Mouse (Mus musculus) liver, embryonic 18 days (tissue): Measurements from ENCODE around the gene Sag. TPM values are rescaled to one million over a fixed set of nuclear protein-coding genes. Genes with fewer than 3 reads are reported as not detected.

Experiments
- polyA plus RNA-seq: library from polyadenylated mRNA; depleted of rRNA; stranded (reverse); fragments of >200 nt; gene quantifications from 2 replicates; pipeline ENCODE4 v1.2.3, GENCODE M21; 2012; rRNA removed

Gene Sag
- 0.17 and 0.32 TPM in 2 replicates for polyA plus RNA-seq

GRCm38 (mm10) chr1:87803576-87803975, at the start of gene Sag:
Gene Sag, plus strand, starts transcription at chr1:87803680.

DNA sequence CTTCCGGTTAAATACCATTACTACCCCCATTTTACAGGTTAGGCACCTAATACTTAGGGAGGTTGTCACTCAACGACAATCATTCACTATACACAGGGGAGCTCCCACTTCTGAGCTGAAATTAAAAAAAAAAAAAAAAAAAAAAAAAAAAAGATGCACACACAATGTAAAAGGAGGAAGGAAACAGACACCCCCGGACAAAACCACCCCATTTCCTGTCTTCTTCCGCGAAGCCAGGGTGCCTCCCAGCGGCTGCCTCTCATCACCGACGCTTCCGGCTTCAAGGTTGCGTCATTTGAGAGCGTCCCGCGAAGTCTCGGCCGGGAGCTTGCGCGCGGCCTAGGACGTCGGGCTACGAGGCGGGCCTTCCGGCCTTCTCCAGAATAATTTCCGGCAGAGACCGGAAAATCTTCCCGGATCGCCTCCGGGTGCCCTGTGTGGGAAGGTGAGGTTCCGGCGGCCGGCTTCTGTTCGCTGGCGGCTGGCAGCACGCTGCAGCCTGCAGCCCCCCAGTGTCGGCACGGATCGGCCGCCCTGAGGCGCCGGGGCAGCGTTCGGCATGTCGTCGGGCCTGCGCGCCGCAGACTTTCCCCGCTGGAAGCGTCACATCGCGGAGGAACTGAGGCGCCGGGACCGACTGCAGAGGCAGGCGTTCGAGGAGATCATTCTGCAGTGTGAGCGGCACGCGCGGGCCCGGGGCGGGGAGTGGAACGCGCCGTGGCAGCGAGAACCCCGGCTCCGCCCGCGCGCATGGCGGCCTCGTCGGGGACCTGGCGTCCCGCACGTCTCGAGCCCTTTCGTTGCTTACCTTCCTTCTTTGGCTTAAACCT, 47.6 kb upstream of the Sag start, which contains the start of gene Atg16l1:
TSS of gene Atg16l1 (plus strand) at position 230 of the 830 bp plus-strand sequence.

DNA sequence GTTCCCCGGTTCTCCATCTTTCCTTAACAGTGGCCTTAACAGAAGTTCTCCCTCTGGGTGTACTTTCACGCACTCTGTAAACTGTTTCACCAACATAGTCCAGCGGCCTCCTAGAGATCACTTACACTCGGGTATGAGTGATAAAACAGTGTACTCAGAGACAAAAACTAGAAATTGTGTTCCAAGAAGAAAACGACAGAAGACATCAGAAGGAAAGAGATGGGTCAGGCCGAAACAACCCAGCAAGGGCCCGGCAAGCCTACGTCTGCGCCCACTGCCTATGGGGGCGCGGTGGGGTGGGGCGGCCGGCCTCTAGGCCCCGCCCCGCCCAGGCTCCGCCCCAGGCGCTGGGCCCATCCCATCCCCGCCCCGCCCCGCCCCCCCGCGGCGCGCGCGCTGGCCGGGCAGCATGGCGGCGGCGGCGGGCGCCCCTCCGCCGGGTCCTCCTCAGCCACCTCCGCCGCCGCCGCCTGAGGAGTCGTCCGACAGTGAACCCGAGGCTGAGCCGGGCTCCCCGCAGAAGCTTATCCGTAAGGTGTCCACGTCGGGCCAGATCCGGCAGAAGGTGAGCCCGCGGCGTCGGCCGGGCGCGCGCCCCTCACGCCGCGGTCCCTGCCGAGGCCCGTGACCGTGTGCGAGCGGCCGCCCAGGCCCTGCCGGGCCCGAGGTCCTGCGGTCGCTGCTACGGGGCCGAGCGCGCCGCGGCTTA, 49.6 kb downstream of the Sag start, which contains the start of gene Dgkd:
TSS of gene Dgkd (plus strand) at position 396 of the 709 bp plus-strand sequence.

Other genes with a start within 250 kb of the Sag start
- 9.7 and 10.1 TPM in 2 replicates for gene Ngef, start 229.8 kb upstream of the Sag start, polyA plus RNA-seq
- gene Inpp5d, start 183.4 kb upstream of the Sag start, polyA plus RNA-seq: 15.2 TPM in 2 replicates
- gene Atg16l1, start 47.8 kb upstream of the Sag start, polyA plus RNA-seq: 22.3 and 24.8 TPM in 2 replicates
- 11.8 and 13.1 TPM in 2 replicates for gene Dgkd, start 49.6 kb downstream of the Sag start, polyA plus RNA-seq
- 9.2 and 10.4 TPM in 2 replicates for gene Usp40, start 204.9 kb downstream of the Sag start, polyA plus RNA-seq